Mouse (Mus musculus) liver, embryonic 18 days (tissue): ENCODE results near the gene Lhcgr. TPM values are rescaled to one million over a fixed set of nuclear protein-coding genes. Genes with fewer than 3 reads are reported as not detected.

Experiments used
- polyA plus RNA-seq: library from polyadenylated mRNA; depleted of rRNA; stranded (reverse); fragments of >200 nt; gene quantifications from 2 replicates; pipeline ENCODE4 v1.2.3, GENCODE M21; 2012; rRNA removed

Gene Lhcgr
- under 0.01 and 0.03 TPM in 2 replicates for polyA plus RNA-seq

DNA sequence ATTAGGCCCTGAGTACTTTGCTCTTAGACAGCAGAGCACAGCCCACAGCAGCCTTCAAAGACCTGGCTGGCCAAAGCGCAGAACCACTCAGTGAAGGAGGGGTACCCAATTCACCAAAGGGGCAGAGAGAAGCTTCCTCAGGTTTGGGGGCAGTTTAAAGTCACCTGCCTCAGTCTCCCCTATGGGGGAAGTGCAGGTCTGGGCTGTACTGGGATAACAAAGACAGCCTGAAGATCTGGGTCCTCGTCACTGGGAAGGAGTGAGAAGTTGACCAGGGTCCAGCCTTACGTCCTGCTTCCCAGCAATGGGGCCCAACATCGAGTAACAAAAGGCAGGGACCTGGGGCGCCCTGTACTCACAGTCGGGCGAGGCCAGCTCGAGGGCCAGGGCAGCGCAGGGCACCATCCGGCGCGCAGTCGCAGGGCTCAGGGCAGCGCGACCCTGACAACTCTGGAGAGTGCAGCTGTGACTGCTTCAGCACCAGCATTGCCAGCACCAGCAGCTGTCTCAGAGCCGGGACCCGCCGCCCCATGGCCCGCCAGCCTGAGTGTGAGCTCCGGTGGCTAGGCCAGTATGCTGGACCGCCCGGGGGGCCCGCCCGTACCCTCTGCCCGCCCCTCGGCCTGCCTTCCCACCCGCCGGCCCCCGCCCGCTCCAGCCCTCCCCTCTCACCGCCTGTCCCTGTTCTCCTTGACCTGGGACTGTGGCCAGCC lies at the start of gene Lhcgr:
Gene Lhcgr (minus strand): TSS at position 551 of the 713 bp plus-strand sequence.

DNA sequence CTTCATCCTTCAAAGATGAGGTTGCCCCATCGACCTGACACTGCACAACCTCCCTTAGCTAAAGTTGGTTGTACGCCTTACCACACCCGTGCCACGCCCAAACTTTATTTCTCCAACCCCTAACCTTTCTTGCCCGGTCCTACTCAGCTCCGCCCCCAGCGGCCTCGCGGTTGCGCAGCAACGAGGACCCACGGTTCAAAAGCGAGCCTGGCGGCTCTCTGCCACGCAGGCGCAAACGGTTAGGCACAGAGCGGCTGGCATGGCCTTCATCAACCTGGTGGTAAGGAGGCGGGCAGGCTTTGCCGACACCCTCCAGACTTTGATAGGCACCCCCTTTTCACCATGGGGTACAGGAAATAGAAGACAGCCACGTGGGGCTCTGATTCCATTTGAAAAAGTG lies 123.3 kb downstream of the Lhcgr start, which contains the start of gene Gtf2a1l:
Gene Gtf2a1l (plus strand): TSS at position 209 of the 400 bp plus-strand sequence.

Other genes with a start within 250 kb of the Lhcgr start
- gene Ston1, start 194.3 kb downstream of the Lhcgr start, polyA plus RNA-seq: 2.5 and 2.7 TPM in 2 replicates
- not detected in 2 replicates for gene Gtf2a1l, start 123.3 kb downstream of the Lhcgr start, polyA plus RNA-seq